Mouse (Mus musculus): ENCODE results near the gene Myg1.

- TF ChIP-seq POLR2A (IDR thresholded peaks at IDR 0.05; ENCODE audit: insufficient read length, low read depth) (no peak), CEBPB (IDR thresholded peaks at IDR 0.05; ENCODE audit: insufficient read depth, poor library complexity, severe bottlenecking) (no peak), E2F4 (IDR thresholded peaks at IDR 0.05; ENCODE audit: insufficient read depth) (no peak), TCF3 (IDR thresholded peaks at IDR 0.05; ENCODE audit: insufficient read length, low read depth) (no peak), POLR2AphosphoS2 (IDR thresholded peaks at IDR 0.05; ENCODE audit: insufficient read length, low read depth) (no peak), MYOD1 (IDR thresholded peaks at IDR 0.05; ENCODE audit: control insufficient read depth in 1 of 3, insufficient read length in 2 of 3, low read depth in 2 of 3) (no peak), TCF12 (IDR thresholded peaks at IDR 0.05; ENCODE audit: insufficient read depth, poor library complexity, severe bottlenecking) (no peak), REST (IDR thresholded peaks at IDR 0.05; ENCODE audit: insufficient read depth, insufficient read length) (no peak), USF1 (IDR thresholded peaks at IDR 0.05; ENCODE audit: low read depth) (no peak)
Measured at GRCm38 (mm10) chr15:102311489-102311888, 20.0 kb upstream of the Myg1 start.

All from myocyte (in vitro differentiated cells).